Mouse (Mus musculus) neural tube, embryonic 12.5 days (tissue): ENCODE measurements around the gene Epb41. TPM values are rescaled to one million over a fixed set of nuclear protein-coding genes. Genes with fewer than 3 reads are reported as not detected.
A peak's percentile ranks its signal among the peaks of the same experiment; 100 is the strongest.

Source experiments
- ATAC-seq: fragments of 200-750 bp; cut with Nextera tagmentation; 2 replicates; pipeline ENCODE4 v1.8.0; 2017; ENCODE audit warnings: low read depth, mild to moderate bottlenecking, moderate TSS enrichment, moderate library complexity; ENCODE audit not compliant: low FRiP score
- H3K27ac ChIP-seq: fragments of 300-500 bp; sonication (generic); 2 replicates; pipeline ENCODE4 v1.5.1; 2016
- H3K27me3 ChIP-seq: fragments of 300-500 bp; sonication (generic); replicated peaks from 2 replicates; pipeline ENCODE4 v1.6.1; 2016; ENCODE audit warnings: mild to moderate bottlenecking
- H3K36me3 ChIP-seq: fragments of 300-500 bp; sonication (generic); 2 replicates; pipeline ENCODE4 v1.6.1; 2016; ENCODE audit warnings: mild to moderate bottlenecking
- H3K4me1 ChIP-seq: fragments of 300-500 bp; sonication (generic); 2 replicates; pipeline ENCODE4 v1.6.1; 2016
- H3K4me2 ChIP-seq: fragments of 300-500 bp; sonication (generic); replicated peaks from 2 replicates; pipeline ENCODE4 v1.6.1; 2016; ENCODE audit warnings: mild to moderate bottlenecking
- H3K4me3 ChIP-seq: fragments of 300-500 bp; sonication (generic); 2 replicates; pipeline ENCODE4 v1.5.1; 2016
- H3K9ac ChIP-seq: fragments of 300-500 bp; sonication (generic); 2 replicates; pipeline ENCODE4 v1.6.1; 2016; ENCODE audit warnings: mild to moderate bottlenecking
- H3K9me3 ChIP-seq: fragments of 300-500 bp; sonication (generic); 2 replicates; pipeline ENCODE4 v1.6.1; 2016; ENCODE audit warnings: mild to moderate bottlenecking
- WGBS: fragments of 180-500 bp; shearing (Covaris S2); methylation state at CpG from one replicate; pipeline ENCODE4 v1.1.7; 2016; 5-methylcytosine and 5-hydroxymethylcytosine counted together
- polyA plus RNA-seq: library from polyadenylated mRNA; unstranded; fragments of >200 nt; fragmentation: Nextera tagmentation; extraction: Ambion mirVana; gene quantifications from 2 replicates; pipeline ENCODE4 v1.2.1, GENCODE M21; 2016

Epb41 gene
- polyA plus RNA-seq, 1 experiment from 2014 or later, result 189 TPM

DNA sequence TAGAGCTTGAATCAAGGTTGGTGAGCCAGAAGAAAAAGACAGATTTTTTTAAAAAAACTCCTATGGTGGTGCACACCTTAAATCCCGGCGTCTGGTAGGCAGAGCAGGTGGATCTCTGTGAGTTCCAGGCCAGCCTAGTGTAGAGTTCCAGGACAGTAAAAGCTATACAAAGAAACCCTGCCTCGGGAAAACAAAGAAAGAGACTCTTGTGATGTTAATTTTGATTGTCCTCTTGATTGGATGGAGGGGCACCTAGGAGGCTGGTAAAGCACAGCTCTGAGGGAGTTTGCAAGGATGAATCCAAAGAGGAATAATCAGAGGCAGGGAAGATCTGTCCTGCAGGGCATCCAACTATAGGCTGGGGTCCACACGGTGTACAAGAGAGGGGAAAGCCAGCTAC, 56.6 kb downstream of the Epb41 start:
- H3K9ac ChIP-seq, result no peak overlapping the region
- H3K36me3 ChIP-seq, result peaks cover 3% of the 10 kb centered on the region; the same call in 1 of the 2 replicates
- H3K27me3 ChIP-seq, result no peaks in the 10 kb centered on the region
- 11% methylated on average over 4 of the region's 4 CpGs for WGBS
- no peak for ATAC-seq
- H3K4me3 ChIP-seq, result no peak overlapping the region
- no peak overlapping the region for H3K27ac ChIP-seq
- no peak overlapping the region for H3K4me2 ChIP-seq
- H3K4me1 ChIP-seq, result peaks cover 6% of the 10 kb centered on the region
- H3K9me3 ChIP-seq, result 0 out of 2 replicates have a peak, but pooled peaks cover 3% of the 10 kb centered on the region

DNA sequence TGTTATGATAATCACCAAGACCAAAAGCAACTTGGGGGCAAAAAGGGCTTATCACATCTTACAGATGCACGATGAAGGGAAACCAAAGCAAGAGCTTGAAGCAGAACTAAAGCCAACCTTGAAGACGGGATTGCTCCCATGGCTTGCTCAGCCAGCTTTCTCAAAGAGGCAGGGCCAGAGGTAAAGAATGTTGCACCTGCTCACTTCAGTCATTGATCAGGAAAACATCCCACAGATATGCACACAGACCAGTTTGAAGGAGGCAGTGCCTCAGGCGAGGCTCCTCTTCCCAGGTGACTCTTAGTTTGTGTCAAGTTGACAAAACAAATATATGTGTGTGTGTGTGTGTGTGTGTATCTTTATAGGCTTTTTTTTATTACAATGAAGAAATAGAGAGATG, 59.7 kb downstream of the Epb41 start:
- H3K27ac ChIP-seq, result no peak overlapping the region
- no peak overlapping the region for H3K9ac ChIP-seq
- no peaks in the 10 kb centered on the region for H3K27me3 ChIP-seq
- H3K9me3 ChIP-seq, result no peaks in the 10 kb centered on the region
- peaks cover 11% of the 10 kb centered on the region for H3K4me1 ChIP-seq
- H3K4me2 ChIP-seq, result no peak overlapping the region
- no peak overlapping the region for H3K4me3 ChIP-seq
- WGBS, result 77% methylated on average over 3 of the region's 3 CpGs
- no peaks in the 10 kb centered on the region for H3K36me3 ChIP-seq
- no peak for ATAC-seq

DNA sequence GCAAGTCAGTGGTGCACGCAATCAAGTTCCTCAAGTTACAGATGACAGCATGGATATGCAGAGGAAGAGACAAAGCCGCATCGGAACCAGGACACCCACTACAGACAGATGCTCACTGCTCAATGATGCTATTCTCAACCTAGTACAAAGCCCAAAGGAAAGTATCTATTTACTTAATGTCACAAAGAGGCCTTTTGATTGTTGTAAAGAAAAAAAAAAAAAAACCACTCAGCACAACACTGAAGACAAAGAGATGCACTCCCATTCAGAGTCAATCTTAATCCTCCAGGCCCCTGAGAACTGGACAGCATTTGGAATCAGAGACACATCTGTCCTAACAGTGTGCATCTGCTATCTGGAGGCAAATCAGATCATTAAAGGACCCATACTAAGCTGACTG, 63.5 kb downstream of the Epb41 start:
- Histone ChIP-seq H3K27me3 (no peaks in the 10 kb centered on the region), H3K27ac (no peak overlapping the region), H3K36me3 (peaks cover 6% of the 10 kb centered on the region), H3K4me2 (no peak overlapping the region), H3K4me3 (no peak overlapping the region), H3K9me3 (no peaks in the 10 kb centered on the region), H3K9ac (no peak overlapping the region), H3K4me1 (0 out of 2 replicates have a peak, but pooled peaks cover 6% of the 10 kb centered on the region)
- 61% methylated on average over 3 of the region's 3 CpGs for whole genome bisulfite sequencing
- no peak for ATAC-seq

DNA sequence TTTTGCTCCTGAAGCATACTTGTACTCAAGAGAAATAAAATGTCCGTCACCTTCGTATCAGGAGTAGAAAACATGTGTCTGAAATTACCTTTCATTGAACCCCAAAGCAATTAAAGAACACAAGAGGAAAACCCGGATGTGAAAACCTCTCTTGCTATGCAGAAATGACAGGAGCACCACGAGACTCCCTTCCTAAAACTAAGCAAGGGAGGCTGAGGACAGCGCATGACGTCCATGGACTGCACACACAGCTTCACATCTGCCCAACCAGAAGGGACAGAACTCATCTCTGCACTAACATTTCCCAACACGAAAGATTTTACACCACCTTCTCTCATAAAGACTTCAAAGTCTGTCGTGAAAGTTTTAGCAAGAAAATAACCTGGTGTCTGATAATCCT, 64.7 kb downstream of the Epb41 start:
- Histone ChIP-seq H3K9me3 (no peaks in the 10 kb centered on the region), H3K27ac (no peak overlapping the region), H3K4me3 (no peak overlapping the region), H3K27me3 (no peaks in the 10 kb centered on the region), H3K9ac (no peak overlapping the region), H3K4me2 (no peak overlapping the region), H3K36me3 (peaks cover 14% of the 10 kb centered on the region), H3K4me1 (0 out of 2 replicates have a peak, but pooled peaks cover 6% of the 10 kb centered on the region)
- WGBS, result 85% methylated on average over 8 of the region's 8 CpGs
- ATAC-seq, result no peak

DNA sequence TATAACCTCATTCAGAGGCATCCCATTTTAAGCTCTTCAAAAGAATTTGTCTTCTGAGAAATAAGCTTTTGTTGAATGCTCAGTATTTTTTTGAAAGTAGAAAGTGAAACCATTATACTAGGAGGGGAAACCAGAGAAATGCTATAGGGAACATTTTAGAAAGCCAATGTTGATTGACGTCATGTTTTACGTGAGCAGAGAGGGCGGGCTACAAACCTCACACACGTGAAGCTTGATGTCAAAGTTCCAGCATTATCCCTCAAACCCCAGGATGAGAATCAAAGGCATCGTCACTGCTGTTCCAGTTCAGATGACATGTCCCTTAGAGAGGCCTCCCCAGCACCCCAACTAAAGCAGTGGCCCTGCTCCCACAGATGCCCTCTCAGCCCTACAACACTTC, 66.9 kb downstream of the Epb41 start:
- Histone ChIP-seq H3K4me1 (0 out of 2 replicates have a peak, but pooled peaks cover 6% of the 10 kb centered on the region), H3K9ac (no peak overlapping the region), H3K27me3 (no peaks in the 10 kb centered on the region), H3K36me3 (peaks cover 30% of the 10 kb centered on the region), H3K27ac (no peak overlapping the region), H3K9me3 (no peaks in the 10 kb centered on the region), H3K4me3 (no peak overlapping the region), H3K4me2 (no peak overlapping the region)
- 89% methylated on average over 5 of the region's 5 CpGs for WGBS
- ATAC-seq, result no peak

DNA sequence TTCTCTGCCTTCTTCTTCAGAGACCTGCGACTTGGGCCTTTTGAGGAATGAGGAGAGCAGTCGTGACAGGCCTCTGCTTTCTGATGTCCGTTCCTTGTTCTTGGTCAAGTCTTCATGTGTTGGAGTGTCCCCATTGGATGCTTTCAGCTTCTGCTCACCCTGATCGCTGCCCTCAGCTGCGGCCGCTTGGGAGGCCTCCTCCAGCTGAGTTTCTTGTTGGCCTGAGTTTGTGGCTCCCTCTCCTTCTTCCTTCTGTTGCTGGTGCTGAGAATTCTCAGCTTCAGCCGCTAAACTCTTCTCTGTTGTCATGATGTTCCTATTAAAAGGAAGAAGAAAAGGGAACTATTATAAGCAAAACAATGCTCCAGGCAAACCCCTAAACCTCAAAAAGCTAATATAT, 68.0 kb downstream of the Epb41 start:
- H3K4me1 ChIP-seq, result 0 out of 2 replicates have a peak, but pooled peaks cover 6% of the 10 kb centered on the region
- no peak overlapping the region for H3K9ac ChIP-seq
- WGBS, result 92% methylated on average over 7 of the region's 7 CpGs
- H3K27me3 ChIP-seq, result no peaks in the 10 kb centered on the region
- H3K27ac ChIP-seq, result no peak overlapping the region
- H3K4me3 ChIP-seq, result no peak overlapping the region
- peaks cover 37% of the 10 kb centered on the region for H3K36me3 ChIP-seq
- H3K9me3 ChIP-seq, result no peaks in the 10 kb centered on the region
- ATAC-seq, result no peak
- H3K4me2 ChIP-seq, result no peak overlapping the region

DNA sequence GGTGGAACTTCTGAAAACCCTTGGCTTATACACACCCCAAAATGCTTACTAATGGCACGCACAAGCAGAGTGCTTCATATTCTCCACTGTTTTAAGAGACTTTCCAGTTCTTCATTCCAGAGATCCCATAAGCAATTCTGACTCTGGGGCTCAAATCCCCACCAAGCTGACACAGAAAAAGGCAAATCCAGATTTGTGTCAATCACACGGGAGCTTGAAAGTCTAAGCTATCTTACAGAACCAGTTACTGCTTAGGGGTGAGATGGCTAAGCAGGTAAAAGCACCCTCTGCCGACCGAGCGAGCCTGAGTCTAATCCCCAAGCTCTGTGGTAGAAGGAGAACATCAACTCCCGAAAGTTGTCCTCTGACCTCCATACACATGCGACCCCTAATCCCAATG, 76.5 kb downstream of the Epb41 start:
- ATAC-seq, result no peak
- no peaks in the 10 kb centered on the region for H3K27me3 ChIP-seq
- H3K36me3 ChIP-seq, result peaks cover 44% of the 10 kb centered on the region
- no peaks in the 10 kb centered on the region for H3K4me1 ChIP-seq
- no peak overlapping the region for H3K9ac ChIP-seq
- H3K9me3 ChIP-seq, result no peaks in the 10 kb centered on the region
- WGBS, result 96% methylated on average over 7 of the region's 7 CpGs
- H3K27ac ChIP-seq, result no peak overlapping the region
- H3K4me3 ChIP-seq, result no peak overlapping the region
- H3K4me2 ChIP-seq, result no peak overlapping the region

DNA sequence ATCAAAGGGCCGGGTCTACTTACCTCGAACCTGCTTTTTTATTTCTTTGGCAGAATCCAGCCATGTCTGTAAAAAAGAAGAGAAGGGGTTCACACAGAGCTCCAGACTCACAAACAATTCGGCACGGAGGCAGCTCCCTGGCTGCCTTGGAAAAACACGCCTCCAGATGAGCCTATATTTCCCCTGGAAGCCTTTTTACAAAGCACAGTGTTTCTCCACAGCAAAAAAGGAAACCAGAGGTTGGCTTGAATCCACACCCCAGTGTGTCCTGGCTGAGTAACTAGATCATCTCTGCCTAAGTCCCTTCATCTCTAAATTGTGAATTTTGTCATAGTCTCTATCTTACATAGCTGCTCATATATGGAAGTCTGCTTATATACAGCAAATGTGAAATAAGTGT, 77.6 kb downstream of the Epb41 start:
- Histone ChIP-seq H3K9me3 (no peaks in the 10 kb centered on the region), H3K36me3 (peaks cover 37% of the 10 kb centered on the region), H3K4me1 (no peaks in the 10 kb centered on the region), H3K27ac (no peak overlapping the region), H3K4me2 (no peak overlapping the region), H3K4me3 (no peak overlapping the region), H3K9ac (no peak overlapping the region), H3K27me3 (no peaks in the 10 kb centered on the region)
- ATAC-seq, result no peak
- WGBS, result 90% methylated on average over 5 of the region's 5 CpGs

DNA sequence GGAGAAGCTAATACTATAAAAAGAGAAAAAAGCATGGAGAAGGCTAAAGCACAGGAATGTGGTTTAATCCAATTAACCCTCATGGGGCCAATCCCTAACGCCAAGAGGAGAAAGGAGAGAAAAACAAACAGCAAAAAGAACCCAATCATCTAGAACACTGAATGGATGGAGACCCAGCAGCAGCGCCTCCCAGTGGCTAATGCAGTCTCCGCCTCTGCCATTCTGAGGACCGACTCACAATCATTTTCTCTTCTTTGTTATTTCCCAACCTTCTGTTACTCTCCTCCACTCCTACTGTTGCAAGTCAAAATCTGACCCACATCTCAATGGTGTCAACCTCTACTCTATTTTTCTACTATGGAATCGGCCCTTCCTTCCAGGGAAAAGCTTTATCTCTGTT, 78.1 kb downstream of the Epb41 start:
- ATAC-seq, result no peak
- Histone ChIP-seq H3K27me3 (no peaks in the 10 kb centered on the region), H3K4me3 (no peak overlapping the region), H3K4me2 (no peak overlapping the region), H3K9me3 (no peaks in the 10 kb centered on the region), H3K27ac (no peak overlapping the region), H3K36me3 (peaks cover 37% of the 10 kb centered on the region), H3K4me1 (no peaks in the 10 kb centered on the region), H3K9ac (no peak overlapping the region)
- WGBS, result 56% methylated on average over 5 of the region's 5 CpGs

DNA sequence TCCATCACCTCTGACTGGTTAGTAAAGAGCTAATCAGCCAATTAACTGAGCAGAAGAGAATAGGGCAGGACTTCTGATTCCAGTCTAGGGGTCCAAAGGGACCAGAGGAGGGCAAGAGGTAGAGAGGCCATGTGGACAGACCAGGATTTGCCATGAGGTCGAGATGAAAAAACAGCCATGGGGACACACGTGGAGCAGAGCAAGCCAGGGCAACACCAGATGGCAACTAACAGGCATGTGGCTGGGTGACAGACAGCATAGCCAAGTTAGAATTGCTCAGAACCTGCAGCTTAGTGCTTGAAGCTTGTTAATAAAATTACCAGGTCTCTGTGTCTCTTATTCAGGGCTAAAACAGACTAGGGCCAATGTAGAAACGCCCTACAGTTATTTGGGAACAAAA, 81.3 kb downstream of the Epb41 start:
- Histone ChIP-seq H3K9ac (no peak overlapping the region), H3K36me3 (peaks cover 38% of the 10 kb centered on the region), H3K4me3 (no peak overlapping the region), H3K4me2 (no peak overlapping the region), H3K27me3 (no peaks in the 10 kb centered on the region), H3K9me3 (no peaks in the 10 kb centered on the region), H3K27ac (no peak overlapping the region), H3K4me1 (no peaks in the 10 kb centered on the region)
- 80% methylated on average over 3 of the region's 3 CpGs for WGBS
- no peak for ATAC-seq

DNA sequence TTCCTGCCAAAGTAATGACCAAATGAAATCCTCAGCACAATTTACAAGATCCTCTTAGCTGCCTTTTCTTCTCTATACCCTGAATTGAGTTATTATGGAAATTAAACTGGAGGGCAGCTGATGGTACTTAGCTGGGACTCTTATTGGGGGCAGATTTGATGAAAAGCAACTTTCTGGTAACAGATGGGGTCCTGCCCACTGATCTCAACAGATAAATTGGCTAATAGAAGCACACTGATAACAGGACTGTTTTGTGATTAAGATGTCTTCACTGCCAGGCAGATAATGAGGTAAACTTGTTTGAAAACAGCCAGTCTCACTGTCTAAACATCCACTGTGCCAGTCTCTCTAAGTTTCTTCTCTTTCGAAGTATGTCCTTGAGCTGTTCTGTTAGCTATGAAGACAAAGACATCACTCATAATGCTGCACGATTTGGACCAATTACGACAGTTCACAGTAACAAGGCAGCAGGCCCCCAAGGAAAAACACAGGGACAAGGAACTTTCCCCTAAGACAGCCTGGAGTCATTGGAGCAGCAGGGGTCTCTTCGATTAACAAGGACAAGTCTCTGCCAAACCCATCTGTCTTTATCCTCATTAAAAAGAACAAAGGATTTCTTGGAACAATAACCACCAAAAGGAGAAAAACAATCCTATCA, 92.1 kb downstream of the Epb41 start:
- H3K4me1 ChIP-seq, result no peaks in the 10 kb centered on the region
- no peak overlapping the region for H3K4me3 ChIP-seq
- 21% methylated on average over 4 of the region's 4 CpGs for WGBS
- no peaks in the 10 kb centered on the region for H3K9me3 ChIP-seq
- H3K27me3 ChIP-seq, result no peaks in the 10 kb centered on the region
- H3K36me3 ChIP-seq, result peaks cover 35% of the 10 kb centered on the region
- no peak overlapping the region for H3K9ac ChIP-seq
- H3K4me2 ChIP-seq, result no peak overlapping the region
- ATAC-seq, result no peak
- H3K27ac ChIP-seq, result 0 out of 2 replicates have a peak overlapping the region, but pooled peaks have one; percentile 26

DNA sequence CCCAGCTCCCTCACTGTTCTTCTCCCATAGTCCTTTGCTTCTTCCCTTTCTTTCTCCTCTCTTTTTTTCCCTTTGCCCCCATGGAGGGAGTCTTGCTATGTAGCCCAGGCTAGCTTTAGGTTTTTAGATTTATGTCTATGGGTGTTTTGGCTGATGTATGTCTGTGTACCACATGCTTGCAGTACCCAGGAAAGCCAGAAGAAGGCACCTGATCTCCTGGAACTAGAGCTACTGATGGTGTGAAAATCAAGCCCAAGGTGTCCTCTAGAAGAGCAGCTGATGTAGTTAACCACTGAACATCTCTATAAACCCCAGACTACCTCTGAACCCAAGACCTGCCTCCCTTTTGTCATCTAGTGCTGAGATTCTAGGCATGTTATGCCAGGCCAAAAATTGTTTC, 93.4 kb downstream of the Epb41 start:
- no peak for ATAC-seq
- no peak overlapping the region for H3K4me3 ChIP-seq
- H3K27ac ChIP-seq, result no peak overlapping the region
- H3K4me2 ChIP-seq, result no peak overlapping the region
- H3K9me3 ChIP-seq, result no peaks in the 10 kb centered on the region
- H3K27me3 ChIP-seq, result no peaks in the 10 kb centered on the region
- H3K36me3 ChIP-seq, result peaks cover 29% of the 10 kb centered on the region
- no peak overlapping the region for H3K9ac ChIP-seq
- no peaks in the 10 kb centered on the region for H3K4me1 ChIP-seq

DNA sequence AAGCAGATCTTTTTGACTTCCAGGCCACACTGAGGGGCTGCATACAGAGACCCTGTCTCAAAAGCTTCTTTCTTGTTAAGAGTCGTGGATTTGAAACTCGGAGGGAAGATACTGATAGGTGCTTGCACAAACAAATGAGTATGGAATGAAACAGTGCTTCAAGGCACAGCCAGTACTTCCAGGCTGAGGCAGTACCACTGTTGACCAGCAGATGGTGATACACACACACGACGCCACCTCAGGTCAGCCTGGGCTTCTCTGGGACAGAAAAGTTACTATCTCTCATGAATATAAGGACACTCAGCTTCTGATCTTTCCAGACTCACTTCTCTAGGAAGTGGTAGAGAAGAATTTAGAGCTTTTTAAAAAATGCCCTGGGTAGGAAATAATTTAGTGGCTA, 97.9 kb downstream of the Epb41 start:
- Histone ChIP-seq H3K9me3 (no peaks in the 10 kb centered on the region), H3K4me2 (no peak overlapping the region), H3K27ac (no peak overlapping the region), H3K36me3 (peaks cover 52% of the 10 kb centered on the region), H3K4me3 (no peak overlapping the region), H3K4me1 (no peaks in the 10 kb centered on the region), H3K9ac (no peak overlapping the region), H3K27me3 (no peaks in the 10 kb centered on the region)
- 27% methylated on average over 4 of the region's 4 CpGs for WGBS
- ATAC-seq, result no peak
